Mouse (Mus musculus) ovary, postnatal 36 days (tissue): ENCODE data around the gene H2afy.
A peak's percentile ranks its signal among the peaks of the same experiment; 100 is the strongest.

Source experiments
- DNase-seq: peaks from one replicate; pipeline ENCODE4 v3.0.0; 2022; ENCODE audit warnings: low spot score, mixed read lengths

Gene H2afy

GRCm38 (mm10) chr13:56136200-56136599 is at the start of gene H2afy:
Gene H2afy, minus strand, starts transcription at chr13:56136361.
- DNase-seq = no peak

- no peak for DNase-seq
Measured at GRCm38 (mm10) chr13:56183687-56184086, 47.5 kb upstream of the H2afy start.

GRCm38 (mm10) chr13:56181424-56181823 is 45.3 kb upstream of the H2afy start:
- no peak for DNase-seq

DNA sequence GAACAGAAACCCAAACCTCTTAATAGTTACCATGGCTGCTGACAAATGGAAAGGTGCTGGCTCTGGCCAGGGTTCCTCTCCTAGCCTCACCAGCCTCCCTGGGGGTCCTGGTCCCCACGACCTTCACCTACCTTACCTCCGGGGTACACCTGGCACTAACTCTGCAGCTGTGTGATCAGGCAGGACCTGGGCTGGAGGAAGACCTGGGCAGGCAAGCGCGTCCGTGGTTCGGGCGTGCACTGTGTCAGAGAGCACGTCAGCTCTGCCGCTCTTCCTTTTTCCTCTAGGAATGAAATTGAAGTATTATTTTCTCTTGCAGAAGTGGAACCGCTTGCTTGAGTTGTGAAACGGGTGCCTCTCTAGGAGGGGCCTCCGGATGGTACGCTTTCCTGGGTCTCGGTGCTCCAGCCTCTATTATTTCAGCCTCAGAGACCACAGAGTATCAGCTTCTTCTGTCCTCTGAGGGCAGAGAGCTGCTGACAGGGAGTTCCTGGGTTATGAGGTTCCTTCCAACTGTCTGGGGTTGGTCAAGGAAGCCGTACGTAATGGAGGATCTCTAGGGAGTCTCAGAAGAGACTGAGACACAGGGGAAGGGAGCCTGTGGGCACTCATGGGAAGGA is 42.4 kb upstream of the H2afy start, which contains the start of gene Tifab:
Tifab (minus strand) TSS at position 470 of the 620 bp plus-strand sequence.
- DNase-seq = no peak

- DNase-seq = no peak
Measured at GRCm38 (mm10) chr13:56176310-56176709, 40.1 kb upstream of the H2afy start.

DNA sequence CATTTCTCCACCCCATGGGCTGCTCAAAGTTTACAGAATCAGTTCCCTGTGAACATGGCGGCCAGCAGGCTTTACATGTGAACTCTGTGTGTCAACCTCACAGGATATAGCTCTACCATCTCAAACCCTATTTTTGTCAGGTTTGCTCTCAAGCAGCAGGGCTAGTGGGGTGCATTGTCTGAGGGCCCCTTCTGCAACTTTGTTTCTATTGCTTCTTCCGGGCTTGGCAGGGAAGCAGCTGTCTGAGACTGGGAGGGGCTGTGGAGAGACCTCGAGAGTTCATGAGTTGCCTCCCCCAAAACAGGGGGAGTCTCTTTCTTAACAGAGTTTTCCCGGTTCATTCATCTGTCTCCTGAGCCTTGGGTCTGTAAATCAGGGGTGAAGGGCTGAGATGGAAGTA is 39.7 kb upstream of the H2afy start:
- no peak for DNase-seq

GRCm38 (mm10) chr13:56172901-56173545 is 36.9 kb upstream of the H2afy start:
- no peak for DNase-seq

GRCm38 (mm10) chr13:56172106-56172505 is 35.9 kb upstream of the H2afy start:
- no peak for DNase-seq

GRCm38 (mm10) chr13:56168403-56168781 is 32.2 kb upstream of the H2afy start:
- no peak for DNase-seq

GRCm38 (mm10) chr13:56167446-56168402 is 31.6 kb upstream of the H2afy start:
- DNase-seq = no peak

DNA sequence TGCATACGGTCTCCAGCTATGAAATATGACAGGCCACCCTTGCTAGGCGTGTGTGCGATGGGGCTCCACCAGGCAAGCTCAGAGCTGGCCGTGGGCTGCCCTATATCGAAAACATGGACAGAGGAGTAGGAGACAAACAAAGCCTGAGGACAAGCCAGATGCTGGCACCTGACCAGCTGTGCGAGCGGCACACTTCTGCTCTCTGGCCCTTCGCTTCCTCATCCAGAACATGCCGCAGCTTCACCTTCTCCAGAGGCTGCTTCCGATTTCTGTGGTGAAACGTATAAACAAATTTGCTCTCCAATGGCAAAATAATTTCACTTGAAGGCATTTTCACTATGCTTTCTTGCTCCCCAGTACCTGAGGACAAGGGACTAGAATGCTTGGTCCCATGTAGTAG is 29.4 kb upstream of the H2afy start:
- DNase-seq = no peak

GRCm38 (mm10) chr13:56164372-56164771 is 28.2 kb upstream of the H2afy start:
- no peak for DNase-seq

DNA sequence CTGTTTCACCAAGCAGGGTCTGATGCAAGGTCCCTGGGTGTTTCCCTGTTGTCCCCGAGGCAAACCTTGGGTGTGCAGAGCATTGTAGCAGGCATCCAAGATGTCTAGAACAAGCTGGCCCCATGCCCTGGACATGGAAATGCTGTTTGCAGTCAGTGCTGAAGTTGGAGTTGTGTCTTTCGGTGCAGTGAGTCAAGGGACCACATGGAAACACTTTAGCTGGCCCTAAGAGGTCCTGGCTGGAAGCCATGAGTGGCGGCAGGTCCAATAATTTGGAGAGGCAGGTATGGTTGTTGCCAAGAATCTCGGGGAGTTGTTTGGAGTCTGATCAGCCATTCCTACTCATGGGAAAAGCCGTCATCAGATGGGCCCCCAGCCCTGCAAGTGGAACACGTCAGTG is 27.6 kb upstream of the H2afy start:
- no peak for DNase-seq

DNA sequence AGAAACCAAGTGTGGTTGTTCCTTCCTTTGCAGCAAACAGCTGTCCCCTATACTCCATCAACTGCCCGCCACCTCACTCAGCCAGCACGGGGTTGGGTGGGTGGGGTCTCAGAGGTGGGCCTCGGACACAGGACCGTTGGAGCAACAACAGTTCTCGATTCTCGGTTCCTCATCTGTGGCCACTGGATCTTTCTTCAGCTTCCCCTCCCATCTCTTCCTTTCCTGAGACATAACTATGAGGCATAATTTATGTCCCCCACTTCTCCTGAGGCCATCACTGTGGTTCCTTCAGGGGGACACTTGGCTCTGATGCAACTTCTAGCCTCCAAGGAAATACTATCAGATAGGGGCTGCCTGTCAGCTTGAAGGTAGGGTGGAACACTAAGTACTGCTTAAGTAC is 26.7 kb upstream of the H2afy start:
- no peak for DNase-seq

GRCm38 (mm10) chr13:56159614-56160363 is 23.6 kb upstream of the H2afy start:
- no peak for DNase-seq

- no peak for DNase-seq
Measured at GRCm38 (mm10) chr13:56159016-56159601, 22.9 kb upstream of the H2afy start.

GRCm38 (mm10) chr13:56155671-56156070 is 19.5 kb upstream of the H2afy start:
- DNase-seq = no peak

- no peak for DNase-seq
Measured at GRCm38 (mm10) chr13:56155048-56155447, 18.9 kb upstream of the H2afy start.

GRCm38 (mm10) chr13:56152773-56153460 is 16.8 kb upstream of the H2afy start:
- no peak for DNase-seq

DNA sequence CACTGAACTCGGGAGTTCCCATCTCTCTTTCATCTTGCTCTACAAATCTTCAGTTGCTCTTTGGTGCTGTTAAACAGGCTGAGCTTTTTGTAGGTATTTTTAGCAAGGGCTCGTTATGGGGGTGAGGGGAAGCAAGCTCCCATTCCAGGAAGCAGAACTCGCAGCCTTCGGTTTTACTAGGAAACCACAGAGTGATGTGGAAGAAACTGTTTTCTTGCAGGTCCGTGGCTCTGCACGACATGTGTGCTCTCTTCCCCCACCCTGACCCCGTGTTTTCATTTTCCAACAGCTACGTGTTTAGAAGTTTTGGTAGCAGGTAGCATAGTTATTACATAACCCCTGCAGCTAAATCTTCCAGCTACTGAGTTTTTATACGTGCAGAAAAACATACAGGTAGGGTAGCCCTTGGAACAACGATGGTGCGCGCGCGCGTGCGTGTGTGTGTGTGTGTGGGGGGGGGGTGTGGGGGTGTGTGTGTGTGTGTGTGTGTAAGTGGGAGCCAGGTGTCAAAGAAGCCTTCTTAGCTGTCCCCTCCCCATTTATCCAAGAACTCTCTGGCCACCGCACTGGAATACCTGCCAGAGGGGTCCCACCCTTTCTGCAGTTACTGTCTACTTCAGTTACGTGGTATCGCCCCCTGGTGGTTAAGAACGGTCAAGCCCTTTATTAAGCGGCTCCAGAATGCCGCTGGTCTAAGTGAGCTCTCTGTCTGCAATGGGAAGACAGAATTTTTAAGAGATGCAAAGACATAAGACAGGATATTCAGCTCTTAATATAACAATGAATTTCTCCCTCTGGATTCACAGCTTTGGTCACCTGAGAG is 15.5 kb upstream of the H2afy start:
- DNase-seq = peak; percentile 42
